Mouse (Mus musculus) c-Kit-negative CD71-positive TER-119-positive erythroid progenitor cells, embryonic 14.5 days (primary cell): Measurements from ENCODE around the gene 2210407C18Rik.

Source experiments
- DNase-seq: peaks from one replicate; pipeline ENCODE4 v3.0.0-alpha.2; 2013; ENCODE audit warnings: low read depth, low spot score

The 2210407C18Rik gene

DNA sequence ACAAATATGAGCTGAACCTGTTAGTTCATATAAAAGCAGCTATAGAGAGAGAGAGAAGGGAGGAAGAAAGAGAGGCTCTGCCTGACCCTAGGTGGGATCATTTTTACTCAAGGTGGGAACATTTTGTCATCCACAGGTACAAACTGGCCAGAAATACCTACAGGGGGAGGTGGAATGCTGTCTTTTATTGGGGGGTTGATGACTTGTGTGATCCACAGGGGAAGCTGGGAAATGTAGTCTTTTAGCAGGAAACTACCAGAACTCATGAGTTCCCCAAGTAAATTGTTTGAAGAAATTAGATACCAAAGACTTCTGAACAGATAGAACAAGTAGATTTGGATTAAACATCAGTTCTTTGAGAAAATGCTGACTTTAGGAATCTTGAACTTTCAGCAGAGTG is 13.8 kb downstream of the 2210407C18Rik start:
- no peak for DNase-seq

DNA sequence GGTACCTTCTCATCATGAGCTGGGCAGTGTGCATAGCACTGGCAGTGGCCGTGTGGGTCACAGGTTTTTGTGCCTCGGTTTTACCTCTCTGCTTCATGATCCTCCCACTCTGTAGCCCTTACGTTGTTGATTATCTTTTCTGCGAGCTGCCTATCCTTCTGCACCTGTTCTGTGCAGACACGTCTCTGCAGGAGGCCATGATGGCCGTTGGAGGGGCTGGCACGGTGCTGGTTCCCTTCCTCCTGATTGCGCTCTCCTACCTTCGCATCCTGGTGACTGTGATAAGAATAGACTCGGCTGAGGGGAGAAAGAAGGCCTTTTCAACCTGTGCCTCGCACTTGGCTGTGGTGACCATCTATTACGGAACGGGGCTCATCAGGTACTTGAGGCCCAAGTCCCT is 18.0 kb downstream of the 2210407C18Rik start:
- no peak for DNase-seq

DNA sequence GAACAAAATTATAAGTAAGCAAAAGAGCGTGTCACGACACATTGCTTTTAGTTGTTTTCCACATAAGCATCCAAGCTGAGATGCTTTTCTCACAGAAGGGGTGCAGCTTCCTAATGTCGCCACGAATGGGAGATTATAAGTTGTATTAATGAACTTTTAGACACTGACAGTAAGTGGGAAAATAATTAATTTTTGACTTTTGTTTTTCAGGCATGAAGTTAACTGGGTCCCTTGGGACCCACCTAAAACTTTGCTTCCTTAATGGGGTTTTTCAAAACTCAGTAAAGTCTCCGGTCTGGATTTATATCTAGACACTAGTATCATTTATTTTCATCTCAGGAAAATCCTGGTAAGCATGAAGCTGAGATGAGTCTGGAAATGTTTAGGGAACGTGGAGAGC is 21.1 kb downstream of the 2210407C18Rik start, which contains the start of gene Olfr324:
TSS of gene Olfr324 (plus strand) at position 301 of the 400 bp plus-strand sequence.
- no peak for DNase-seq

DNA sequence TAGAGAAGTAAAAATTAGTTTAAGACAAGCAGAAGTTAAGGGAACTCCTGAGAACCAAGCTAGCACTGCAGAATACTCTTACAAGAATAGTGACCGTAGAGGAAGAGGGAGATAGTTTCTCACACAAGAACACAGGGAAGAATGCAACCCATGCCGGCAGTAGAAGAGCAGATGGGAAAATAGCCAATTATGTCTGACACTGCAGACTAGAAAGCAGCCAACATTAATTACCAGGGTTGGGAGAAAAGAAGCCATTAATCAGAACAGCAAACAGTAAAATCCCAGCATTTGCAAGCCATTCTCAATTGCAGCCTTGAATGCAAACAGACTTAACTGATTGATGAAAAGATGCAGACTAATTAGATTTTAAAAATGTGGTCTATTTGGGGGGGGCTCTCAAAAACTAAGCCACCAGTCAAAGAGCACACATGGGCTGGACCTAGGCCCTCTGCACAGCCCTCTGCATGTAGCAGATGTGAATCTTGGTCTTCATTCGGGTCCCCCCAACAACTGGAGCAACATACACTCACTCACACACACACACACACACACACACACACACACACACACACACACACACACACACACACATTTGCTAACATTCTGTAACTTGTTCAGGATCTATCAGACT is 27.1 kb downstream of the 2210407C18Rik start:
- no peak for DNase-seq

DNA sequence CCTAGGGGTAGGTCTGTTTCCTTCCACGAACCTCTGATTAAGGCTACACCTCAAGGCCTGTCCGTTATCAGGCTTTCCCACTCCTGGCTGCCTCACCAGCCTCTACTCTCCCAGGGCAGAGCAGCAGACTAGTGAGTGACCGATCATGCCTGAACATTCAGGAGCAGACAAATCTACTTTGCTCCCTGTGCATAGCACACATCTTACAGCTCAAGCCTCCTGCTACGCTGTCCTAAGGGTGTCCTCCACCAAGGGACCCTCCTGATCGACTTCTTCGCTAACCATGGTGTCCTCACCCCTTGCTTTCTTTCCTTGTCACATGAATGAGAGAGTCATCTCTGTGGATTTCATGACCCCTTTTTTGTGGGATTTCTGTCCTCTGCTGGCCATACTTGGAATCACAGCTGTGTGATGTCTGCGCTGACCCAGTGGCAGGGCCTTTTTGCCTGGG is 28.0 kb downstream of the 2210407C18Rik start:
- DNase-seq, result peak; percentile 75

DNA sequence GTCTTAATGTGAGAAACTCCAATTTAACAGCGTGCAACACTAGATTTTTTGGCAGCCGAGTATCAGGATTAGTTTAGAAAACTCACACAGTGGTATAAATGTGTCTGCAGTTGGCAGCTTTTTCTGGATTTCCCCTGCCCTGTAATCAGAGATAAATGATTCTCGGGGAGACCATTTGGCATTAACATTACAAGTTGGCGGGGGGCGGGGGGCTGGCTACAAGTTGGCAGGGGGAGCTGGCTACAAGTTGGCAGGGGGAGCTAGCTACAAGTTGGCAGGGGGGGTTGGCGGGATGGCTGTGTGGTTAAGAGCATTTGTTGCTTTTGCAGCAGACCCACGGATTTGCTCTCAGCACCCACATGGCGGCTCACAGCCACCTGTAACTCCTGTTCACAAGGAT is 37.2 kb downstream of the 2210407C18Rik start:
- DNase-seq, result no peak

DNA sequence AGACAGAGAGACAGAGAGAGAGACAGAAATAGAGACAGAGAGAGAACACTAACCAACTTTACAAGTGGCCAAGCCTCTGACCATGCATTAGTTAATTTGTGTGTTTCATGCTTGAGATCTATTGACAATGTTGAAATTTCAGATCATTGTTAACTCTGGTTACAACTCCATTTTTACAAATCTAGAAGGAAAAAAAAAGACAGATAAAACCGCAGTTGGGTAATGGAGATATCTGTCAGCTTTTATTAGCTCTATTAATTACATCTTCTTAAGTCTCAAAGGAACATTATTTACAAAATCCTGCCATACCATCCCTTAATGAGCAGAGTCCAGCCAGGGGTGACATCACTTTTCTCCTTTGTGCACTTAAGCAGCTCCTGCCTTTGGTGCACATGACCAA is 38.4 kb downstream of the 2210407C18Rik start, which contains the start of gene Olfr325:
TSS of gene Olfr325 (plus strand) at position 301 of the 400 bp plus-strand sequence.
- DNase-seq, result no peak

DNA sequence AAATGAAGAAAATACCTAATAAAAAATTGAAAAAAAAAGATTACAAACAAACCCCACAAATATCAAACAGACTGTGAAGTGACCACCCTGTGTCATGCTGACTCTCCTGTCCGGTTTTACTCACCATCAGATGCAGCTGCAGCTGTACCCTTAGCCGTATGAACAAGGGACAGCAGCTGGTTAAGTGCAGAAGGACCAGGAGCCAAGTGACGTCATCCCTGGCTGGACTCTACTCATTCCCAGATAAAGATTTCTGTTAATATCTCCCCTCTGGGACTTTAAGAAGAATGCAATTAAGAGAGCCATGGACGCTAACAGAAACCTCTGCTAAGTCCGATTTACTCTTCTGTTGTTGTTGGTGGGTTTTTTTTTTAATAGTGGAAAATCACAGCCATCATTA is 45.5 kb downstream of the 2210407C18Rik start, which contains the start of gene Olfr224:
TSS of gene Olfr224 (minus strand) at position 149 of the 400 bp plus-strand sequence.
- DNase-seq, result no peak
